Mouse (Mus musculus) large intestine, adult 2 months (tissue): ENCODE measurements around the gene Cyb5rl. TPM values are rescaled to one million over a fixed set of nuclear protein-coding genes. Genes with fewer than 3 reads are reported as not detected.
A peak's percentile ranks its signal among the peaks of the same experiment; 100 is the strongest.

Source experiments
- DNase-seq: peaks from one replicate; pipeline ENCODE4 v3.0.0-alpha.2; 2012; ENCODE audit warnings: low read depth, low spot score
- WGBS: fragments of 180-500 bp; shearing (Covaris S2); methylation state at CpG from one replicate; pipeline ENCODE4 v1.1.7; 2018; 5-methylcytosine and 5-hydroxymethylcytosine counted together
- polyA plus RNA-seq: library from polyadenylated mRNA; depleted of rRNA; stranded (reverse); fragments of >200 nt; gene quantifications from 2 replicates; pipeline ENCODE4 v1.2.3, GENCODE M21; 2012; rRNA removed

Cyb5rl gene
- 5.0 and 7.5 TPM in 2 replicates for polyA plus RNA-seq

- under 1% methylated on average over 60 of the region's 60 CpGs for WGBS
- peak; percentile 95 for DNase-seq
Observed at GRCm38 (mm10) chr4:107066252-107067124, at the start of gene Cyb5rl, which contains the start of gene Mrpl37. Cyb5rl (plus strand) TSS chr4:107066988. Mrpl37 (minus strand) TSS chr4:107066868.

- DNase-seq, result no peak
Observed at GRCm38 (mm10) chr4:107017257-107017656, 49.5 kb upstream of the Cyb5rl start.

- no peak for DNase-seq
- 33% methylated on average over 3 of the region's 3 CpGs for WGBS
Observed at GRCm38 (mm10) chr4:107018521-107018920, 48.3 kb upstream of the Cyb5rl start.

DNA sequence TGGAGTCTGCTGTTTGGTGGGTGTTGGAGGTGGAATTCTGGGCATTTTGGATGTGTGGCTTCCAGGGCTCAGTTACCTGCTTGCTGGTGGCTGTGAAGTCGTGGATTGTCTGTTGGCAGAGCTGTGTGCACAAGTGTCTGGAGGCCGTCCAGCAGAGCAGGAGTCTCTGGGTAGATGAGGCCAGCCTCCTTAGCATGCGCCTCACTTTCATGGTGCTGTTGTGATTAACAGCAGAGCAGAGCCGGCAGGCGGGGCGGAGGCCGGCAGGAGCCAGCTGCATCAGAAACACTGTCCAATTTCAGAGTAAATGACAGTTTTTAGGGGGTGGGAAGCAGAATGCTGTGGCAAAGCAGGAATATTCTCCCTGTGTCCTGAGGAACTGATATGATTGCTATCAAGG is 47.8 kb upstream of the Cyb5rl start:
- DNase-seq, result no peak
- 30% methylated on average over 7 of the region's 7 CpGs for WGBS

DNA sequence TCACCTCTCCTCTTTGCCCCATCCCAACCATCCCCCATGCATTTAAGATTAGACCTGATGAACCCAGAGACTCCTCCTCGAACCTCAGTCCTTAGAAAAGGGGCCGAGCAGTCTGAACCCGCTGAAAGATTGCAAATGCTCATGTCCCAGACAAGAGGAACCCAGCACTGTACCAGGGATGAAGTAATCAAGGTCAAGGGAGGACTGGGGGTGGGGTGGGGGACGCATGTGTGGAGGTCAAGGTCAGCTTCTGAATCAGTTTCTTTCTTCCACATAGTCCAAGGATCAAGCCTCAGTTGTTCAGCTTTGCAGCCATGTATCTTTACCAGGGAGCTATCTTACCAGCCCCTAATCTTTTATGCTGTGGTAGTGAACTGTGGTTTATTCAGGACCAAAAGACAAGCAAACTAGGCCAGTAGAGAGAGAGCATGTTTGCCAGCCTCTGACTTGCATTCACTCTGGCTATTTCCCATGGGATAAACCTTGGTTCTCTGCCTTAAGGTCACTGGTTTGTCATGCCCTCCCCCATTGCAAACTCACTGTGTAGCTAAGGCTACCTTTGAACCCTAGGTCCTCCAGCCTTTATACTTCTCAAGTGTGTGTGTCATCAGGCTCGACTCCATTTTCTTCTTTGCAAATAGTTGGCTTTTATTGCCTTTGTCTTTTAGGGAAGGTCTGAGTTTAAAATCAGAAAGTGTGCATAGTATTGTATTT is 46.3 kb upstream of the Cyb5rl start:
- 61% methylated on average over 5 of the region's 5 CpGs for WGBS
- DNase-seq, result no peak

DNA sequence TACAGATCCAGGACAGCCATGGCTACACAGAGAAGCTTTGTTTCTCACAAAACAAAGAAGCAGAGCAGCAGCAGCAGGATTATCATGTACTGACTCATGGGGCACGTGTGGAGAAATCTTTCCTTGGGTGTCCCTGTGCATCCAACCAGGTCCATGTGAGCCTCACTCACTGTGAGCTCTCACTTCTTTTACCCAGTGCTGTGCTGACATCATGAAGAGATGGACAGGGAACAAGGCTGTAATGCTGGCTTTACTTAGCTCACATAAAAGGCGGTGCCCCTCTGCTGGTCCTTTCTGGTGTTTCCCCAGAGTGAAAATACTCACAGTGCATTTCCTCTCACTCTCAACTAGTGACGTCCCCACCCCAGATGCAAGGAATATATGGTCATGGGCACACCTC is 45.3 kb upstream of the Cyb5rl start:
- WGBS, result 64% methylated on average over 3 of the region's 3 CpGs
- DNase-seq, result no peak

- 46% methylated on average over 7 of the region's 7 CpGs for WGBS
- DNase-seq, result no peak
Observed at GRCm38 (mm10) chr4:107024899-107025298, 41.9 kb upstream of the Cyb5rl start.

DNA sequence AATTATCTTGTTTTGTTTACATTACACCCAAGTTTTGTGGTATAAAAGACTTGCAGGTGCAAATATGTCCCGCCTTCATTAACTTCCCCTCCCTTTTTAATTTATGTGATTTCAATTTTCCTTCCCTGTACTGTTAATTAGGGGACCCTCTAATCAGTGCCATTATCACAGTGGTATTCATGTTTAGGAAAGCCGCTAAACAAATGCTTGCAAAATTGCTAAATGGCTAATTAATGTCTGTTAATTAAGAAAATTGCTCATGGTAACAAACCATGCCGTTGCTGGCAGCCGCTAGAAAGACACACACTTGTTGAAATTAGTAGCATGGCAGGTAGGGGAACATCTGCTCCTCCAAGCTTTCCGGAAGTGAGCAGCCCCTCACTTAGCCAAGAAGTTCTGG is 41.4 kb upstream of the Cyb5rl start:
- 87% methylated on average over 5 of the region's 5 CpGs for WGBS
- DNase-seq, result no peak

GRCm38 (mm10) chr4:107026451-107026850 is 40.3 kb upstream of the Cyb5rl start:
- DNase-seq, result no peak
- WGBS, result 43% methylated on average over 8 of the region's 8 CpGs

DNA sequence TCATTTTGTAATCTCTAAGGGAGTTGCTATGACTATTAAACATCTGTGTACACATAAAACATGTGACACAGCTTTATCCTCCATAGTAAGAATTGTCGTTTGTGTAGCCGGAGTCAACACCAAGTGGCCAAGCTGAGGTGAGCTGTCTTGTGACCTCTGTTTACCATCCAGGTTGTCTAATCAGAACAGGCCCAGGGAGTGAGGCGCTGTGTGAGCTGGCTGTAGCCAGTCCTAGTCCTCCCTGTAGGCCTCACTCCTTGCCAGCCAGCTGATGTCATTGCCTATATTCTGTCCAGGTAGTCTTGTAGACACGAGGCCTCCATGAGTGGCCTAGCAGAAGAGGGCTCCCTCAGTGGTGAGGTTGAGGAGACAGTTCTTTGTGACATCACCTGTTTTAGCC is 31.1 kb upstream of the Cyb5rl start:
- 59% methylated on average over 4 of the region's 4 CpGs for WGBS

GRCm38 (mm10) chr4:107036985-107037384 is 29.8 kb upstream of the Cyb5rl start:
- no peak for DNase-seq
- 95% methylated on average over 2 of the region's 2 CpGs for WGBS

More for the DNA sequence above, 31.1 kb upstream of the Cyb5rl start:
- no peak for DNase-seq

DNA sequence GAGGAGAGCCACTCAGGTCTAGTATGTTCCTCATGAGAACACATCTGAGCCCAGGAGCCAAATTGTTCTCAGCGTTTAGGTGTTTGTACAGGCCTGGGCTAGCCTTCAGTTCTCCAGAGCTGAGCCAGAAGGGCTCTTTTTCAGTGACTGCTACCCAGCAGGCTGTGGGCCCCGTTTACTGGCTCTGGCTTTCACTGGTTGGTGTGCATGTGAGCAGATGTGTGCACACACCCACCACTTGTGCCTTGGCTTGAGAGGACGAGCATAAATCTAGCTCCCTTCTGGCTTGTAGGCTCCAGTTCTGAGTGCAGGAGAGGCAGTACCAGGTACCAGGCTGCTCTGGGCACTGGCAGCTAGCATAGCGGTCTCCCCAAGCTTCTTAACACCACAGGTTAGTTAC is 28.5 kb upstream of the Cyb5rl start:
- no peak for DNase-seq
- WGBS, result 80% methylated on average over 4 of the region's 4 CpGs

GRCm38 (mm10) chr4:107039270-107039669 is 27.5 kb upstream of the Cyb5rl start:
- no peak for DNase-seq
- 94% methylated on average over 8 of the region's 8 CpGs for WGBS

GRCm38 (mm10) chr4:107042304-107042703 is 24.5 kb upstream of the Cyb5rl start:
- 92% methylated on average over 6 of the region's 6 CpGs for WGBS
- no peak for DNase-seq

- WGBS, result 96% methylated on average over 13 of the region's 13 CpGs
- DNase-seq, result no peak
Observed at GRCm38 (mm10) chr4:107045188-107045587, 21.6 kb upstream of the Cyb5rl start.

DNA sequence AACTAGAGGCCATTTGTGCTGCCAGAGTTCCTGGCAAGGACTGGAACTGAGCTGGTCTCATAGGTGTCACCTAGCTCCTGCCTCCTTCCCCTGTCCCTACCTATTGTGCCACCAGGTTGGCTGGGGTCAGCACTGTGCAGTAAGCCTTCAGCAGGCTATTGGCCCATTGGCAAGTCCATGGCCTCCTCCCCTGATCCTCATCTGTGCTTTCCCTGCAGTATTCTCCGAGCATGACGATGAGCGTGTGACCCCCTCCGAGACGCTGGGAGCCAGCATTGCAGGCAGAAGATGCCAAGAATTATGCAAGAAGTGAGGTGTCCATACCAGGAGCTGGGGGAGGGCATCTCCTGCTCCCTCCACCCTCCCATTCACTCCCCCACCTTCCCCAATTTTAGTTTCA is 19.0 kb upstream of the Cyb5rl start:
- DNase-seq, result no peak
- WGBS, result 79% methylated on average over 5 of the region's 5 CpGs

GRCm38 (mm10) chr4:107048568-107049162 is 18.1 kb upstream of the Cyb5rl start:
- 79% methylated on average over 11 of the region's 11 CpGs for WGBS
- DNase-seq, result no peak

DNA sequence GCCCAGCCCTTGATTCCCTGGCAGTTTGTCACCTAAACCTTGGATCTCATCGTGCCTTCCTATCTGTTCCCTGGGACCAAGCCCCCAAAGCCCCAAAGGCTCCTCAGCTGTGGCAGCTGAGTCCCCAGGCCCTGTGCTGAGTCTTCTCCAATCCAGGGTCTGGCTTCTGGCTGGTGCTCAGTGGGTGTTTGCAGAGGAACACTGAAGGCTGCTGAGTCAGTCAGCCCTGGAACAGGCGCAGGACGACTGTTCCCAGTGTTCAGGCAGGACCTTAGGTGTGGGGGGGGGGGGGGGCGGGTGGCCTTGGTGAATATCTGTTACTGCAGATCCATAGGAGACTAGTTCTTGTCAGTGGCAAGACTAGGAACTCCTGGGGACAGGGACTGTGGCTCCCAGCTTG is 14.9 kb upstream of the Cyb5rl start:
- WGBS, result 53% methylated on average over 4 of the region's 4 CpGs
- no peak for DNase-seq

DNA sequence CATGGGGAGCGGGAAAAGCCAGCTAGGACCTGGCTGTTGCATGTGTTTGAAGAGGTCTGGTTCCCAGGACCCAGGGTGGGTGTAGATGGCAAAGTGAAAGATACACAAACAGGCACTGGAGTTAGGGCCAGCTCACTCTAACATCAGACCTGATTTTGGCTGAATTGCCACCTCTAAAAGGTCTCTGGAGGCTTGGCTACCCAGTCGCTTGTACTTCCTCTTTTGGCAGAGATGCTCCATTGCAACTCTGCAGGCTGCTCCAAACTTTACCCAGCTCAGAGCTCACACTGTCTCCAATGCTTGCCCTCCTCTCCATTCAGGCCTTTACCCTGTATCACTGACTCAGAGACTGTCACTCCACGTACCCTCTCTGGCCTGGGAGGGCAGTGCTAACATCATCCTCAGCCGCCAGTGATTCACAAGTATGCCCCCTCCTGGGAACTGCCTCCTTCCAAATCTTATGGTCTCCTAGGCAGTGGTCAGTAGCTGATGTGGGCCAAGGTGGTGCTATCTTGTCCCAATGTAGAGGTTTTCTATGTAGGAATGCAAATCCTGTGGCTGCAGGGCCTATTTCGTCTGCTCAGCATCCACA is 13.7 kb upstream of the Cyb5rl start:
- no peak for DNase-seq
- 59% methylated on average over 5 of the region's 5 CpGs for WGBS

DNA sequence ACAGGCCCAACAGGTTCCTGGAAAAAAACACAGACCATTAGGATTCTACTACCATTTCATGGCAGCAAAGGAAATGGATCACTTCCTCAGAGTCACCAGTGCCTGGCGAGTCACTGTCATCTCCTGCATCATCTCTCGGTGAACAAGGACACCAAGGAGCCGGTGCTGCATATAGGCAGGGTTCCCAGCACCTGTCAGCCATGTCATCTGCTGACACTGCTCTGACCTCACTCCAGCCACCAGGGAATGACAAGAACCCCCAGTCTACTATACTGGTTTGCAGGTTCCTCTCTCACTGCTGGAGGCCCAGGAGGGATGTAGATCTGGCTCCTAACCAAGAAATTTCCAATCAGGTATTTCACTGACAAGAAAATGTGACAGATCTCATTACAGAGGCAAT is 10.7 kb upstream of the Cyb5rl start:
- no peak for DNase-seq
- 78% methylated on average over 3 of the region's 3 CpGs for WGBS
